Mouse (Mus musculus) embryonic facial prominence, embryonic 10.5 days (tissue): ENCODE data around the gene Pcnx2. TPM values are rescaled to one million over a fixed set of nuclear protein-coding genes. Genes with fewer than 3 reads are reported as not detected.

Experiments used
- DNase-seq: peaks from one replicate; pipeline ENCODE4 v3.0.0-alpha.2; 2017; ENCODE audit warnings: low spot score
- H3K27ac ChIP-seq: fragments of 300-500 bp; sonication (generic); replicated peaks from 2 replicates; pipeline ENCODE4 v1.5.1; 2016; ENCODE audit warnings: mild to moderate bottlenecking
- H3K27me3 ChIP-seq: fragments of 300-500 bp; sonication (generic); replicated peaks from 2 replicates; pipeline ENCODE4 v1.6.1; 2016; ENCODE audit warnings: low read depth, mild to moderate bottlenecking; ENCODE audit not compliant: poor library complexity, severe bottlenecking
- H3K36me3 ChIP-seq: fragments of 300-500 bp; sonication (generic); replicated peaks from 2 replicates; pipeline ENCODE4 v1.6.1; 2016; ENCODE audit warnings: mild to moderate bottlenecking, moderate library complexity
- H3K4me1 ChIP-seq: fragments of 300-500 bp; sonication (generic); 2 replicates; pipeline ENCODE4 v1.6.1; 2016
- H3K4me3 ChIP-seq: fragments of 300-500 bp; sonication (generic); 2 replicates; pipeline ENCODE4 v1.5.1; 2016; ENCODE audit warnings: mild to moderate bottlenecking, moderate library complexity
- H3K9me3 ChIP-seq: fragments of 300-500 bp; sonication (generic); 2 replicates; pipeline ENCODE4 v1.6.1; 2016; ENCODE audit warnings: mild to moderate bottlenecking
- WGBS: fragments of 180-500 bp; shearing (Covaris S2); methylation state at CpG from one replicate; pipeline ENCODE4 v1.1.7; 2016; 5-methylcytosine and 5-hydroxymethylcytosine counted together
- polyA plus RNA-seq: library from polyadenylated mRNA; unstranded; fragments of >200 nt; fragmentation: Nextera tagmentation; extraction: Ambion mirVana; gene quantifications from 2 replicates; pipeline ENCODE4 v1.2.1, GENCODE M21; 2016

Pcnx2 gene
- polyA plus RNA-seq, 1 experiment from 2014 or later, result 0.15 TPM

GRCm38 (mm10) chr8:125806459-125806858, 91.7 kb downstream of the Pcnx2 start:
- Histone ChIP-seq H3K4me3 (no peak overlapping the region), H3K27me3 (no peaks in the 10 kb centered on the region), H3K27ac (no peak overlapping the region), H3K9me3 (no peaks in the 10 kb centered on the region), H3K4me1 (no peaks in the 10 kb centered on the region), H3K36me3 (no peaks in the 10 kb centered on the region)
- peak; percentile 21 for DNase-seq
- WGBS, result 86% methylated on average over 12 of the region's 12 CpGs

GRCm38 (mm10) chr8:125796970-125797369, 101.1 kb downstream of the Pcnx2 start:
- Histone ChIP-seq H3K27ac (no peak overlapping the region), H3K4me3 (no peak overlapping the region), H3K9me3 (no peaks in the 10 kb centered on the region), H3K4me1 (no peaks in the 10 kb centered on the region), H3K27me3 (no peaks in the 10 kb centered on the region), H3K36me3 (no peaks in the 10 kb centered on the region)
- no peak for DNase-seq
- 90% methylated on average over 2 of the region's 2 CpGs for WGBS

- Histone ChIP-seq H3K4me3 (no peak overlapping the region), H3K4me1 (peaks cover 10% of the 10 kb centered on the region), H3K9me3 (no peaks in the 10 kb centered on the region), H3K27ac (no peak overlapping the region), H3K36me3 (no peaks in the 10 kb centered on the region), H3K27me3 (no peaks in the 10 kb centered on the region)
- WGBS, result 85% methylated on average over 2 of the region's 2 CpGs
- no peak for DNase-seq
Observed at GRCm38 (mm10) chr8:125795341-125795740, 102.8 kb downstream of the Pcnx2 start.

GRCm38 (mm10) chr8:125792816-125793455, 105.2 kb downstream of the Pcnx2 start:
- H3K4me1 ChIP-seq, result peaks cover 15% of the 10 kb centered on the region
- no peak overlapping the region for H3K4me3 ChIP-seq
- DNase-seq, result no peak
- H3K27me3 ChIP-seq, result no peaks in the 10 kb centered on the region
- no peak overlapping the region for H3K27ac ChIP-seq
- WGBS, result 73% methylated on average over 9 of the region's 9 CpGs
- no peaks in the 10 kb centered on the region for H3K36me3 ChIP-seq
- no peaks in the 10 kb centered on the region for H3K9me3 ChIP-seq

- Histone ChIP-seq H3K4me1 (peaks cover 21% of the 10 kb centered on the region), H3K27me3 (no peaks in the 10 kb centered on the region), H3K9me3 (no peaks in the 10 kb centered on the region), H3K36me3 (no peaks in the 10 kb centered on the region), H3K4me3 (no peak overlapping the region), H3K27ac (no peak overlapping the region)
- DNase-seq, result no peak
- WGBS, result 87% methylated on average over 7 of the region's 7 CpGs
Observed at GRCm38 (mm10) chr8:125786886-125787285, 111.2 kb downstream of the Pcnx2 start.

GRCm38 (mm10) chr8:125782161-125782560, 116.0 kb downstream of the Pcnx2 start:
- peak; percentile 10 for DNase-seq
- Histone ChIP-seq H3K4me1 (peaks cover 15% of the 10 kb centered on the region), H3K36me3 (no peaks in the 10 kb centered on the region), H3K9me3 (no peaks in the 10 kb centered on the region), H3K27me3 (no peaks in the 10 kb centered on the region), H3K4me3 (no peak overlapping the region), H3K27ac (no peak overlapping the region)
- 60% methylated on average over 3 of the region's 3 CpGs for WGBS

- DNase-seq, result no peak
- Histone ChIP-seq H3K9me3 (no peaks in the 10 kb centered on the region), H3K27ac (no peak overlapping the region), H3K36me3 (no peaks in the 10 kb centered on the region), H3K4me1 (peaks cover 23% of the 10 kb centered on the region), H3K27me3 (no peaks in the 10 kb centered on the region), H3K4me3 (no peak overlapping the region)
- 83% methylated on average over 8 of the region's 8 CpGs for WGBS
Observed at GRCm38 (mm10) chr8:125779656-125780055, 118.5 kb downstream of the Pcnx2 start.

GRCm38 (mm10) chr8:125778919-125779318, 119.2 kb downstream of the Pcnx2 start:
- Histone ChIP-seq H3K27me3 (no peaks in the 10 kb centered on the region), H3K36me3 (no peaks in the 10 kb centered on the region), H3K27ac (no peak overlapping the region), H3K4me1 (peaks cover 23% of the 10 kb centered on the region), H3K4me3 (no peak overlapping the region), H3K9me3 (no peaks in the 10 kb centered on the region)
- DNase-seq, result no peak
- 91% methylated on average over 5 of the region's 5 CpGs for WGBS

- WGBS, result 77% methylated on average over 12 of the region's 12 CpGs
- no peaks in the 10 kb centered on the region for H3K27me3 ChIP-seq
Observed at GRCm38 (mm10) chr8:125777478-125778164, 120.5 kb downstream of the Pcnx2 start.

GRCm38 (mm10) chr8:125776800-125777199, 121.3 kb downstream of the Pcnx2 start:
- no peak overlapping the region for H3K4me3 ChIP-seq
- no peaks in the 10 kb centered on the region for H3K27me3 ChIP-seq
- no peaks in the 10 kb centered on the region for H3K36me3 ChIP-seq
- no peaks in the 10 kb centered on the region for H3K9me3 ChIP-seq
- no peak for DNase-seq
- WGBS, result 85% methylated on average over 6 of the region's 6 CpGs
- no peak overlapping the region for H3K27ac ChIP-seq
- H3K4me1 ChIP-seq, result peaks cover 30% of the 10 kb centered on the region

More at GRCm38 (mm10) chr8:125777478-125778164, 120.5 kb downstream of the Pcnx2 start:
- DNase-seq, result no peak
- Histone ChIP-seq H3K4me3 (no peak overlapping the region), H3K4me1 (peaks cover 33% of the 10 kb centered on the region), H3K9me3 (no peaks in the 10 kb centered on the region), H3K27ac (no peak overlapping the region), H3K36me3 (no peaks in the 10 kb centered on the region)

- Histone ChIP-seq H3K9me3 (no peaks in the 10 kb centered on the region), H3K4me3 (no peak overlapping the region), H3K27me3 (no peaks in the 10 kb centered on the region), H3K27ac (no peak overlapping the region), H3K36me3 (no peaks in the 10 kb centered on the region), H3K4me1 (peaks cover 30% of the 10 kb centered on the region)
- WGBS, result 90% methylated on average over 3 of the region's 3 CpGs
- no peak for DNase-seq
Observed at GRCm38 (mm10) chr8:125776314-125776713, 121.8 kb downstream of the Pcnx2 start.

GRCm38 (mm10) chr8:125775031-125775430, 123.1 kb downstream of the Pcnx2 start:
- H3K9me3 ChIP-seq, result no peaks in the 10 kb centered on the region
- H3K4me3 ChIP-seq, result no peak overlapping the region
- 57% methylated on average over 3 of the region's 3 CpGs for whole genome bisulfite sequencing
- H3K4me1 ChIP-seq, result peaks cover 22% of the 10 kb centered on the region
- no peaks in the 10 kb centered on the region for H3K36me3 ChIP-seq
- no peak overlapping the region for H3K27ac ChIP-seq
- no peaks in the 10 kb centered on the region for H3K27me3 ChIP-seq
- DNase-seq, result no peak

- Histone ChIP-seq H3K4me1 (peaks cover 22% of the 10 kb centered on the region), H3K9me3 (no peaks in the 10 kb centered on the region), H3K36me3 (no peaks in the 10 kb centered on the region), H3K27ac (no peak overlapping the region), H3K4me3 (no peak overlapping the region), H3K27me3 (no peaks in the 10 kb centered on the region)
- WGBS, result 51% methylated on average over 7 of the region's 7 CpGs
- no peak for DNase-seq
Observed at GRCm38 (mm10) chr8:125773281-125773803, 124.8 kb downstream of the Pcnx2 start.
